Mouse (Mus musculus): ENCODE results near the gene Scaf11. TPM values are rescaled to one million over a fixed set of nuclear protein-coding genes. Genes with fewer than 3 reads are reported as not detected.

Gene Scaf11
- polyA plus RNA-seq, 1 experiment from 2014 or later: 95.8 TPM

DNA sequence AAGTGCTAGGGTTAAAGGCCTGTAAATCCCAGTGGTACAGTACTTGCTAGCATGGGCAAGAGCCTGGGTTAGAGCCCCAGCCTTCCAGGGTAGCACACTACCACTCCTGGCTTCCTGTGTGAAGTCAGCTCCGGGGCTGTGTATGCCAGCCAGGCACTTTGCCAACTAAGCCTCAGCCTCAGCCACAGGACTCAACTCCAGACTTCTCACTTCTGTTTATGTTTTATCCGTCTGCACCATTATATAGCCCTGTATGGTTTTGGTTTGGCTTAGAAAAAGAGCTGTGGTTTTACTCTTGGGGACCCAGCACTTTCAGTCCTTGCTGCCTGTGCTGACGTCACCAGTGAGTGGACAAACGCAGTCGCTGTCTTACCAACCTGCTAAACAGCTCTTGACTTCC lies 83.4 kb downstream of the Scaf11 start:
- no peaks in the 10 kb centered on the region for H3K9me3 ChIP-seq
- no peak overlapping the region for H3K4me3 ChIP-seq (replicated peaks)
- H3K27ac ChIP-seq: no peak overlapping the region
- H3K9ac ChIP-seq: no peak overlapping the region
- WGBS: 93% methylated on average over 5 of the region's 5 CpGs
- H3K4me1 ChIP-seq: no peaks in the 10 kb centered on the region
- no peak for ATAC-seq (ENCODE audit: low FRiP score)
- no peak overlapping the region for H3K4me2 ChIP-seq
- H3K36me3 ChIP-seq (replicated peaks): peaks cover 54% of the 10 kb centered on the region
- H3K27me3 ChIP-seq: no peaks in the 10 kb centered on the region

DNA sequence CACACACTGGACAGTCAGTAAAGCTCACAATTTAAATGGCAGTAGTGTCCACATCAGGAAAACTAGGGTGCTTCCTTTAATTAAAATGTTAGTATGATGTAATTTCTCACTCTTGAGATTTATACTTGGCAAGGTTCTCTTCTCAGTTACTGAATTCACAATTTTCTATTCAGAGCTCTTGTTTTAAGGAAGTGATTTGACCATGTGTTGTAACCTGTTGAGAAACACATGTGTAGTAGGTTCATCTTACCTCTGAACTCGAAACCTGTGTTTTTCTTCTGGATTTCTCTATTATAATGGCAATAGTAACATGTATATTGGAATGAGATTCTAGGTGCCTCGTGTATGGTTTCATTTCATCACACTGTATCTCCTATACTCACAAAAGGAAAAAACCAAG lies 84.4 kb downstream of the Scaf11 start:
- 93% methylated on average over 2 of the region's 2 CpGs for WGBS
- Histone ChIP-seq H3K4me2 (no peak overlapping the region), H3K9ac (no peak overlapping the region), H3K4me1 (no peaks in the 10 kb centered on the region), H3K4me3 (replicated peaks) (no peak overlapping the region), H3K27ac (no peak overlapping the region), H3K9me3 (no peaks in the 10 kb centered on the region), H3K36me3 (replicated peaks) (peaks cover 56% of the 10 kb centered on the region), H3K27me3 (no peaks in the 10 kb centered on the region)
- no peak for ATAC-seq (ENCODE audit: low FRiP score)

- Histone ChIP-seq H3K9me3 (no peaks in the 10 kb centered on the region), H3K27ac (no peak overlapping the region), H3K27me3 (no peaks in the 10 kb centered on the region), H3K36me3 (replicated peaks) (peaks cover 77% of the 10 kb centered on the region), H3K4me2 (no peak overlapping the region), H3K9ac (no peak overlapping the region), H3K4me3 (replicated peaks) (no peak overlapping the region), H3K4me1 (no peaks in the 10 kb centered on the region)
- no peak for ATAC-seq (ENCODE audit: low FRiP score)
- WGBS: 84% methylated on average over 5 of the region's 5 CpGs
Observed at GRCm38 (mm10) chr15:96373161-96373560, 87.5 kb downstream of the Scaf11 start.

GRCm38 (mm10) chr15:96372628-96373027 lies 88.0 kb downstream of the Scaf11 start:
- peaks cover 78% of the 10 kb centered on the region for H3K36me3 ChIP-seq (replicated peaks)
- H3K27ac ChIP-seq: no peak overlapping the region
- H3K4me1 ChIP-seq: no peaks in the 10 kb centered on the region
- H3K27me3 ChIP-seq: no peaks in the 10 kb centered on the region
- WGBS: 96% methylated on average over 6 of the region's 6 CpGs
- H3K9me3 ChIP-seq: no peaks in the 10 kb centered on the region
- no peak overlapping the region for H3K9ac ChIP-seq
- H3K4me2 ChIP-seq: no peak overlapping the region
- no peak for ATAC-seq (ENCODE audit: low FRiP score)
- no peak overlapping the region for H3K4me3 ChIP-seq (replicated peaks)

DNA sequence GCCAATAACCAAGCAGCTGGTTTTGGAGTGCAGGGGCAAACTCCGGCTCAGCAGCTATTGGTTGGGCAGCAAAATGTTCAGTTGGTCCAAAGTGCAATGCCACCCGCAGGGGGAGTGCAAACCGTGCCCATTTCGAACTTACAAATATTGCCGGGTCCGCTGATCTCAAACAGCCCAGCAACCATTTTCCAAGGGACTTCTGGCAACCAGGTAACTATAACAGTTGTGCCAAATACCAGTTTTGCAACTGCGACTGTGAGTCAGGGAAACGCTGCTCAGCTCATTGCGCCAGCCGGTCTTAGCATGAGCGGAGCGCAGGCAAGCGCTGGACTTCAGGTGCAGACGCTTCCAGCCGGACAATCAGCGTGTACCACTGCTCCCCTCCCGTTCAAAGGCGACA lies 89.3 kb downstream of the Scaf11 start:
- Histone ChIP-seq H3K4me1 (no peaks in the 10 kb centered on the region), H3K27me3 (no peaks in the 10 kb centered on the region), H3K9ac (no peak overlapping the region), H3K4me2 (no peak overlapping the region), H3K27ac (no peak overlapping the region), H3K9me3 (no peaks in the 10 kb centered on the region), H3K36me3 (replicated peaks) (peaks cover 76% of the 10 kb centered on the region), H3K4me3 (replicated peaks) (no peak overlapping the region)
- 94% methylated on average over 18 of the region's 18 CpGs for WGBS
- no peak for ATAC-seq (ENCODE audit: low FRiP score)

DNA sequence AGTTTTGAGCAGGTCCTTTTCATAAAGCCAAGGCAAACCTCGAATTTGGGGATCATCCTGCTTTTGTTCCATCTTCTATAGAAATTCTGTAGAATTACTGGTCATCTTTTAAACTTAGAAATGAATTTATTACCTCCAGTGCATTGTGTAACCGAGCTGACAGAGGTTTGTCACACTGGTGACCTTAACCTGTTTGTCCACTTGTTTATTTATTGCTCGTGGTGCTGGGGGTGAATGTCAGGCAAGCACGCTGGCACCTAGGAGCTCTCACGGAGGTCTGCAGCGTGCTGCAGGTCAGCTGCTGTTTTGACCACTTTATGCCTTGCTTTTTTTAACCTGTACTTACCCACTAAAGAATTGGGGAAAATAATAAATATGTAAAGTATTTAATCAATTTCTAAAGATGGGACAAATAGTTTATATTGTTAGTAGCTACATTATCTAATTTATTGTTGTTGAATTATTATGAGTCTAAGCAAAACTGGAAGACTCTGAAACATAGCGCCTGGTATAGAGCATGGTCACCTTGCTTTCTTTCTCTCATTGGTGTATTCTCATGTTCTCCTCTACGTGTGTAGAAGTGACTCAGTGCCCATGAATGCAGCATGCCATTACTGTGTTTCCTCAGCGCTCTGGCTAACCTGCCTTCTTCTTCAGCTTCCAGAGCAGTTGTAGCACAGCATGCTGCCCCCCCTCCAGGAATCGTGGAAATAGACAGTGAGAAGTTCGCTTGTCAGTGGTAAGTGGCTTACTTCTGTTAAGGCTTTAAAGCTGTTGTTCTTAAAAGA lies 94.3 kb downstream of the Scaf11 start:
- H3K27ac ChIP-seq: no peak overlapping the region
- ATAC-seq (ENCODE audit: low FRiP score): no peak
- peaks cover 90% of the 10 kb centered on the region for H3K36me3 ChIP-seq (replicated peaks)
- no peak overlapping the region for H3K4me3 ChIP-seq (replicated peaks)
- WGBS: 89% methylated on average over 11 of the region's 11 CpGs
- H3K27me3 ChIP-seq: no peaks in the 10 kb centered on the region
- H3K9me3 ChIP-seq: no peaks in the 10 kb centered on the region
- H3K9ac ChIP-seq: no peak overlapping the region
- no peaks in the 10 kb centered on the region for H3K4me1 ChIP-seq
- H3K4me2 ChIP-seq: no peak overlapping the region

DNA sequence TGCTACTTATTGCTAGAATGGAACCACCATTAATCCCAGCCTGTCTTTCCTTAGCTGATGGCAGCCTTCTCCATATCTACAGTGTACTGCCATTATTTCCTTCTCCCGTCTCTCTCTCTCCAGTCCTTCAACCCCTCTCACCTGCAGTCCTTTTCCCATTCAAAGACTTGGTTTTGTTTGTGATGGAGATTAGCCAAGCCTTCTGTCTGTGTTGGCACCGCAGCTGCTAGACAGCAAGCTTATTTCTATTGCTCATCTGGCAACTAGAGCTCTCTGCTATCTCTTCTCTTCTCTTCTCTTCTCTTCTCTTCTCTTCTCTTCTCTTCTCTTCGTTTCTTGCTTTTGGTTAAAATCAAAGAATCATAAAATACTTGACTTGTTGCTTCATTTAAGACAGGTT lies 95.3 kb downstream of the Scaf11 start:
- no peaks in the 10 kb centered on the region for H3K4me1 ChIP-seq
- H3K9ac ChIP-seq: no peak overlapping the region
- H3K27me3 ChIP-seq: no peaks in the 10 kb centered on the region
- no peak overlapping the region for H3K4me2 ChIP-seq
- no peak overlapping the region for H3K4me3 ChIP-seq (replicated peaks)
- no peak overlapping the region for H3K27ac ChIP-seq
- no peak for ATAC-seq (ENCODE audit: low FRiP score)
- 75% methylated on average over 3 of the region's 3 CpGs for WGBS
- H3K9me3 ChIP-seq: no peaks in the 10 kb centered on the region
- peaks cover 88% of the 10 kb centered on the region for H3K36me3 ChIP-seq (replicated peaks)

Small RNA genes lying within 50 kb of the gene (microRNA-seq; reads per million reads assigned to microRNA genes)
- not detected for gene Gm25397

Other genes with a start within 250 kb of the Scaf11 start
- 38.7 and 41.7 TPM in 2 replicates for gene Arid2, start 173.3 kb downstream of the Scaf11 start, polyA plus RNA-seq (2016; fragmentation: Nextera tagmentation; extraction: Ambion mirVana)
- 148 and 166 TPM in 2 replicates for gene Slc38a1, start 182.1 kb upstream of the Scaf11 start, polyA plus RNA-seq (2016; fragmentation: Nextera tagmentation; extraction: Ambion mirVana)
- gene Slc38a2, start 238.9 kb upstream of the Scaf11 start, polyA plus RNA-seq (2016; fragmentation: Nextera tagmentation; extraction: Ambion mirVana): 199 TPM in 2 replicates